Mouse (Mus musculus) CH12.LX (cell line): ENCODE measurements at regions not wholly inside any gene's neighbourhood (a gene's known extent, or its start where the extent isn't known, plus 50 kb on each side); places are given as distances from the start of the nearest gene placed in this dataset.

Experiments
- DNase-seq: peaks from one replicate; pipeline ENCODE4 v3.0.0-alpha.2; 2013; ENCODE audit errors: extremely low read depth
- H3K27ac ChIP-seq: 2 replicates; pipeline ENCODE4 v1.5.1; 2012; ENCODE audit warnings: low read depth, mild to moderate bottlenecking, control low read depth, moderate library complexity; ENCODE audit not compliant: insufficient read depth
- H3K27me3 ChIP-seq: replicated peaks from 2 replicates; pipeline ENCODE3; 2012; ENCODE audit warnings: inconsistent platforms
- H3K36me3 ChIP-seq, 2 experiments: replicated peaks in 1 of 2; 2 replicates each; pipeline versions ENCODE3 to v1.6.1; 2012; ENCODE audit warnings: inconsistent platforms in 1 of 2, low read length in 1 of 2, mild to moderate bottlenecking in 1 of 2, mixed read lengths in 1 of 2, moderate library complexity in 1 of 2; ENCODE audit not compliant: control insufficient read depth in 1 of 2, insufficient read depth in 1 of 2
- H3K4me1 ChIP-seq, 2 experiments: 2 replicates each; pipeline ENCODE4 v1.6.1; 2012; ENCODE audit warnings: inconsistent platforms in 1 of 2, moderate library complexity in 1 of 2; ENCODE audit not compliant: insufficient read depth in 2 of 2, control insufficient read depth in 1 of 2
- H3K4me2 ChIP-seq: 2 replicates; pipeline ENCODE4 v1.6.1; 2012; ENCODE audit warnings: low read depth, mild to moderate bottlenecking, control low read depth; ENCODE audit not compliant: poor library complexity, insufficient read depth, severe bottlenecking
- H3K4me3 ChIP-seq, 3 experiments: fragments of 150-350 bp in 1 of 3; sonication (generic) in 1 of 3; replicated peaks in 1 of 3; 2 replicates each; pipeline versions ENCODE3 to v1.5.1; 2011 to 2012; ENCODE audit warnings: low read depth in 2 of 3, low read length in 2 of 3, mild to moderate bottlenecking in 2 of 3, moderate library complexity in 2 of 3, control low read depth in 1 of 3, improper control_type of control experiment in 1 of 3, inconsistent platforms in 1 of 3, mixed read lengths in 1 of 3; ENCODE audit not compliant: poor library complexity in 1 of 3
- H3K79me2 ChIP-seq: replicated peaks from 2 replicates; pipeline ENCODE4 v1.6.1; 2012; ENCODE audit warnings: mild to moderate bottlenecking, moderate library complexity; ENCODE audit not compliant: control insufficient read depth, poor library complexity, insufficient read depth, severe bottlenecking; ENCODE audit errors: extremely low read depth
- H3K9ac ChIP-seq: 2 replicates; pipeline ENCODE4 v1.6.1; 2012; ENCODE audit warnings: low read depth, mild to moderate bottlenecking, control low read depth, moderate library complexity; ENCODE audit not compliant: insufficient read depth
- H3K9me3 ChIP-seq: replicated peaks from 2 replicates; pipeline ENCODE3; 2012; ENCODE audit warnings: low read length, inconsistent platforms, mixed read lengths
- BHLHE40 ChIP-seq: IDR thresholded peaks from 2 replicates; pipeline ENCODE4 v1.6.1; 2011; ENCODE audit warnings: mild to moderate bottlenecking, low read depth, low read length, improper control_type of control experiment
- CHD1 ChIP-seq: IDR thresholded peaks from 2 replicates; pipeline ENCODE4 v1.6.1; 2012; ENCODE audit warnings: low read depth, low read length, improper control_type of control experiment, inconsistent platforms
- CTCF ChIP-seq, 2 experiments: IDR thresholded peaks in 1 of 2; conservative IDR thresholded peaks in 1 of 2; 2 replicates each; pipeline ENCODE4 v1.5.1; 2011 to 2012; ENCODE audit warnings: low read depth in 2 of 2, low read length in 2 of 2, improper control_type of control experiment in 1 of 2, inconsistent platforms in 1 of 2, mild to moderate bottlenecking in 1 of 2, moderate library complexity in 1 of 2
- E2F4 ChIP-seq: IDR thresholded peaks from 2 replicates; pipeline ENCODE4 v1.6.1; 2011; ENCODE audit warnings: low read depth, low read length, improper control_type of control experiment; ENCODE audit not compliant: insufficient replicate concordance
- ELF1 ChIP-seq: IDR thresholded peaks from 2 replicates; pipeline ENCODE4 v1.6.1; 2014; ENCODE audit warnings: low read depth, mild to moderate bottlenecking, inconsistent platforms, low read length, improper control_type of control experiment
- EP300 ChIP-seq: IDR thresholded peaks from 2 replicates; pipeline ENCODE4 v1.6.1; 2011; ENCODE audit warnings: low read length, improper control_type of control experiment
- GABPA ChIP-seq: IDR thresholded peaks from 2 replicates; pipeline ENCODE4 v1.6.1; 2012; ENCODE audit warnings: low read depth, low read length, improper control_type of control experiment, inconsistent platforms; ENCODE audit not compliant: insufficient replicate concordance
- IRF4 ChIP-seq: IDR thresholded peaks from 2 replicates; pipeline ENCODE4 v1.6.1; 2014; ENCODE audit warnings: low read depth, mild to moderate bottlenecking, inconsistent platforms, low read length, improper control_type of control experiment
- JUND ChIP-seq: conservative IDR thresholded peaks from 2 replicates; pipeline ENCODE4 v1.6.1; 2011; ENCODE audit warnings: low read depth, low read length, improper control_type of control experiment
- MAFK ChIP-seq: IDR thresholded peaks from 2 replicates; pipeline ENCODE4 v1.6.1; 2011; ENCODE audit warnings: low read length, improper control_type of control experiment; ENCODE audit not compliant: insufficient replicate concordance
- MAX ChIP-seq: IDR thresholded peaks from 2 replicates; pipeline ENCODE4 v1.6.1; 2011; ENCODE audit warnings: low read length, improper control_type of control experiment
- MAZ ChIP-seq: IDR thresholded peaks from 2 replicates; pipeline ENCODE4 v1.6.1; 2012; ENCODE audit warnings: low read depth, mild to moderate bottlenecking, inconsistent platforms, low read length, improper control_type of control experiment, moderate library complexity
- MXI1 ChIP-seq: IDR thresholded peaks from 2 replicates; pipeline ENCODE4 v1.6.1; 2011; ENCODE audit warnings: mild to moderate bottlenecking, low read depth, low read length, improper control_type of control experiment
- MYC ChIP-seq: IDR thresholded peaks from 2 replicates; pipeline ENCODE4 v1.6.1; 2011; ENCODE audit warnings: low read depth, mild to moderate bottlenecking, improper control_type of control experiment, low read length
- POLR2A ChIP-seq: IDR thresholded peaks from 2 replicates; pipeline ENCODE4 v1.6.1; 2011; ENCODE audit warnings: low read depth, mild to moderate bottlenecking, improper control_type of control experiment, low read length
- POLR2AphosphoS2 ChIP-seq: IDR thresholded peaks from 2 replicates; pipeline ENCODE4 v1.6.1; 2011; ENCODE audit warnings: low read depth, low read length, improper control_type of control experiment
- RAD21 ChIP-seq: IDR thresholded peaks from 2 replicates; pipeline ENCODE4 v1.6.1; 2011; ENCODE audit warnings: low read depth, mild to moderate bottlenecking, low read length, improper control_type of control experiment, moderate library complexity
- RCOR1 ChIP-seq: conservative IDR thresholded peaks from 2 replicates; pipeline ENCODE4 v1.6.1; 2012; ENCODE audit warnings: low read depth, mild to moderate bottlenecking, inconsistent platforms, low read length, improper control_type of control experiment
- SMC3 ChIP-seq: IDR thresholded peaks from 2 replicates; pipeline ENCODE4 v1.6.1; 2011; ENCODE audit warnings: low read depth, low read length, improper control_type of control experiment
- TCF12 ChIP-seq: IDR thresholded peaks from 2 replicates; pipeline ENCODE4 v1.6.1; 2014; ENCODE audit warnings: low read depth, mild to moderate bottlenecking, inconsistent platforms, low read length, improper control_type of control experiment
- UBTF ChIP-seq: IDR thresholded peaks from 2 replicates; pipeline ENCODE4 v1.6.1; 2012; ENCODE audit warnings: low read depth, mild to moderate bottlenecking, inconsistent platforms, low read length, improper control_type of control experiment, moderate library complexity
- USF2 ChIP-seq: conservative IDR thresholded peaks from 2 replicates; pipeline ENCODE4 v1.6.1; 2011; ENCODE audit warnings: low read depth, low read length, improper control_type of control experiment
- ZC3H11A ChIP-seq: IDR thresholded peaks from 2 replicates; pipeline ENCODE4 v1.6.1; 2012; ENCODE audit warnings: low read depth, mild to moderate bottlenecking, inconsistent platforms, low read length, improper control_type of control experiment
- ZMIZ1 ChIP-seq: IDR thresholded peaks from 2 replicates; pipeline ENCODE4 v1.6.1; 2012; ENCODE audit warnings: low read depth, mild to moderate bottlenecking, inconsistent platforms, low read length, improper control_type of control experiment
- ZNF384 ChIP-seq: IDR thresholded peaks from 2 replicates; pipeline ENCODE4 v1.6.1; 2012; ENCODE audit warnings: low read depth, low read length, improper control_type of control experiment, inconsistent platforms
- dilution Hi-C: fragments of 300-500 bp; cut with MboI; formaldehyde crosslinking; loops from 2 replicates; pipeline ENCODE4 v1.14.3; 2020; ENCODE audit warnings: low sequenced_read_pairs; ENCODE audit not compliant: extremely low pct_unique_long_range_greater_than_20kb, extremely low pct_ligation_motif_present
- in situ Hi-C: fragments of 300-500 bp; cut with MboI; formaldehyde crosslinking; loops from 3 replicates; pipeline ENCODE4 v1.14.3; 2019; ENCODE audit warnings: low sequenced_read_pairs, low pct_ligation_motif_present, low pct_unique_long_range_greater_than_20kb, mixed read lengths

DNA sequence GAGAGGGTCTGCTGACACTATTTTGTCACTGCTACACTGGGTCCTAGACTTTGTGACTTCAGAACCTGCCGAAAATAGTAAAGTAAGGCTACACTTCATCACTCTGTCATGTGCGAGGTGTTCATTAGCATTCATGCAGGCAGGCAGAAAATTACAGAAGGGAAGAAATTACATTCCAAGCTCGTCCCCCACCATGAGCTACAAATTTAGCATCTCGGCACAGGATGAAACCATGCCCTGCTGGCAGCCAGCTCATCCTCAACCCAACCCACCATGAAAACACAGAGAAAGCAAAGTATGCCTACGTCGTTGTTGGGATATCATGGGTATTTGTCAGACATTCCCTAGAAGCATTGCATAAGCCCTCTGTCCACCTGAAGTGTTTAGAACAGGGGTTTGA lies 103.9 kb downstream of the Kctd12 start:
- no peaks in the 10 kb centered on the region for H3K36me3 ChIP-seq
- H3K79me2 ChIP-seq: no peaks in the 10 kb centered on the region
- no peaks in the 10 kb centered on the region for H3K9me3 ChIP-seq
- TF ChIP-seq CHD1 (no peak), EP300 (no peak), MYC (no peak), UBTF (no peak), TCF12 (no peak), ZC3H11A (no peak), BHLHE40 (no peak), MXI1 (no peak), POLR2AphosphoS2 (no peak), MAZ (no peak), RCOR1 (no peak)
- no peak overlapping the region for H3K4me3 ChIP-seq
- dilution Hi-C loops: no loop called here
- no peak overlapping the region for H3K4me2 ChIP-seq
- DNase-seq: no peak
- no peak overlapping the region for H3K27ac ChIP-seq
- H3K27me3 ChIP-seq: no peaks in the 10 kb centered on the region
- H3K4me1 ChIP-seq: peaks cover 0 to 14% of the 10 kb centered on the region in 2 experiments; a peak in 1 of 4 replicates
- in situ Hi-C loops: no loop called here
- H3K9ac ChIP-seq: no peak overlapping the region

DNA sequence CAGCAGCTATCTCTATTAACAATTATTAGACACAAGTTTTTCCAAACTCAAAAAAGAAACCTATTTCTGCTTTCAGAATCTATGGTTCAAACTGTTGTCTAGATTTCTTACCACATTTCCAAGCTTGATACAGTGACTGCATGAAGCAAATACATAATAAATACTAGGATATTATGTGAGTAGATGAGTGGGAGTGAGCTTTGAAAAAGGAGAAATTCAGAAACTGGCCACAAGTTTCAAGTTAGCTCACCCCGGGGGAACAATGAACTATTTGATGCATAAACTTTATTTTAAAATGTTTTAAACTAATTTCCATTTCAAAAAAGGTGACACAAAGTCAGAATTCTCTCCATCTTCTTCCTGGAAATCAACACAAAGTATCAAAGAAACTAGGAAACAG lies 114.3 kb downstream of the Kctd12 start:
- DNase-seq: peak; percentile 7
- Histone ChIP-seq H3K79me2 (no peaks in the 10 kb centered on the region), H3K4me1 (peaks cover 3 to 23% of the 10 kb centered on the region in 2 experiments; a peak in 3 of 4 replicates), H3K36me3 (no peaks in the 10 kb centered on the region), H3K4me3 (no peak overlapping the region), H3K27me3 (no peaks in the 10 kb centered on the region), H3K9ac (peak overlapping the region; percentile 56; the same call in 1 of the 2 replicates), H3K27ac (0 out of 2 replicates have a peak overlapping the region, but pooled peaks have one; percentile 32), H3K9me3 (no peaks in the 10 kb centered on the region), H3K4me2 (peak overlapping the region; percentile 87; the same call in 1 of the 2 replicates)
- TF ChIP-seq CHD1 (no peak), USF2 (no peak), SMC3 (no peak), ELF1 (no peak), TCF12 (no peak), CTCF (conservative IDR thresholded peaks at IDR 0.05 in 1 of 2, IDR thresholded peaks at IDR 0.05 in 1 of 2; ENCODE audit: low read depth in 2 of 2, low read length in 2 of 2) (no peak), ZC3H11A (no peak), ZMIZ1 (no peak), E2F4 (no peak), RCOR1 (no peak), IRF4 (0 out of 2 replicates have a peak, but pooled peaks have one; percentile 26), MAX (no peak), RAD21 (no peak; the same call in 1 of the 2 replicates), MAZ (no peak), ZNF384 (no peak), MAFK (0 out of 2 replicates have a peak, but pooled peaks have one; percentile 10), EP300 (peak; percentile 66; the same call in 1 of the 2 replicates), JUND (0 out of 2 replicates have a peak, but pooled peaks have one; percentile 10), GABPA (no peak), MXI1 (no peak), POLR2A (no peak)
- in situ Hi-C loops: no loop called here
- dilution Hi-C loops: no loop called here
